Mouse (Mus musculus) erythroblast, adult 5-6 weeks (primary cell): ENCODE measurements around the gene Epas1. TPM values are rescaled to one million over a fixed set of nuclear protein-coding genes. Genes with fewer than 3 reads are reported as not detected.

ENCODE experiments used
- ATAC-seq: replicated peaks from 2 replicates; pipeline ENCODE4 v1.8.0; 2016; ENCODE audit warnings: moderate number of reproducible peaks, mild to moderate bottlenecking, moderate TSS enrichment, inconsistent platforms; ENCODE audit not compliant: poor library complexity, low FRiP score, severe bottlenecking
- total RNA-seq, 2 experiments: library from RNA; stranded (forward) in 1 of 2; stranded (reverse) in 1 of 2; fragments of 150-400 nt in 1 of 2; fragments of 200-764, 138-1000 nt in 1 of 2; gene quantifications; 2 replicates each; pipeline versions ENCODE4 v1.2.3 to v1.2.4; 2015 to 2017; ENCODE audit warnings: low replicate concordance in 2 of 2

Gene Epas1
- total RNA-seq (2015; ENCODE audit: low replicate concordance) (0.42 and 0.77 TPM in 2 replicates), total RNA-seq (2017; ENCODE audit: low replicate concordance) (0.17 TPM in 1 of 2 replicates, not detected in the other)

GRCm38 (mm10) chr17:86753130-86753821 is at the start of gene Epas1:
Gene Epas1 (plus strand): TSS chr17:86753700.
- ATAC-seq, result no peak

DNA sequence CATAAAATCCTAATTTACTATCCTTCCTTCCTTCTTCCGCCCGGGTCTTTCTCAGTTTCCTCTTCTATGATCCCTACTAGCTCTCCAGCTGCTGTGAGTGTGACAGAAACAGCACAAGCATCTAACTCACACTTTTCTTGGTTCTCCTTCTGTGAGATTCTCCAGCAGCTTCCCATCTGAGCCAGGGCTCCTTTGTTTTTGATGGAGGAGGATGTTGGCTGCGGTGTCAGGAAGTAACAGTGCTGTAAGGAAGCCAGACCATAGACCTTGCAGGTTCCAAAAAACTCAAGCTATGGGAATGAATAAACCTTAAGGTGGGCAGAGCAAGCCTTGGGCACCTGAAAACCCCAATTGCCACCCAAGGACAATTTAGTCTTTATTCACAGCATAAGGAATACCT is 48.3 kb upstream of the Epas1 start:
- ATAC-seq, result no peak

GRCm38 (mm10) chr17:86706467-86706866 is 47.0 kb upstream of the Epas1 start:
- no peak for ATAC-seq

GRCm38 (mm10) chr17:86709803-86710202 is 43.7 kb upstream of the Epas1 start:
- no peak for ATAC-seq

GRCm38 (mm10) chr17:86710379-86710778 is 43.1 kb upstream of the Epas1 start:
- ATAC-seq, result no peak

GRCm38 (mm10) chr17:86711949-86712348 is 41.6 kb upstream of the Epas1 start:
- ATAC-seq, result no peak

DNA sequence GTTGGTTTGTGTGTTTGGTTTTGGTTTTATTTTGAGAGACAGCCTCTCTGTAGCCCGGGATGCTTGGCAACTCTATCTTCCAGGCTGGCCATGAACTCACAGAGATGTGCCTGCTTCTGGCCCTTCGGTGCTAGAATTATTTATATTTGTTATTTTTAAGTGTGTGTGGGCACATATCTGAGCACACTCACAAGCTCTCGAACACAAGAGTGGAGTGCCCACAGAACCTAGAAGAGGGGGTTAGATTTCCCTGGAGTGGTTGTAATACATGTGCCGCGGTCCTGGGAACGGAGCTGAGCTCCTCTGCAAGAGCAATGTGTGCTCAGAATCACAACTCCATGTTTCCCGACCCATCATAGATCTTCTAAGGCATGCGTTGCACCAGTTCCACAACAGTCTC is 40.9 kb upstream of the Epas1 start:
- no peak for ATAC-seq

GRCm38 (mm10) chr17:86713591-86713990 is 39.9 kb upstream of the Epas1 start:
- ATAC-seq, result no peak

- ATAC-seq, result no peak
These were observed 28.6 kb upstream of the Epas1 start for GRCm38 (mm10) chr17:86724786-86725415.

GRCm38 (mm10) chr17:86726480-86726879 is 27.0 kb upstream of the Epas1 start:
- no peak for ATAC-seq

- ATAC-seq, result no peak
These were observed 26.5 kb upstream of the Epas1 start for GRCm38 (mm10) chr17:86727031-86727430.

DNA sequence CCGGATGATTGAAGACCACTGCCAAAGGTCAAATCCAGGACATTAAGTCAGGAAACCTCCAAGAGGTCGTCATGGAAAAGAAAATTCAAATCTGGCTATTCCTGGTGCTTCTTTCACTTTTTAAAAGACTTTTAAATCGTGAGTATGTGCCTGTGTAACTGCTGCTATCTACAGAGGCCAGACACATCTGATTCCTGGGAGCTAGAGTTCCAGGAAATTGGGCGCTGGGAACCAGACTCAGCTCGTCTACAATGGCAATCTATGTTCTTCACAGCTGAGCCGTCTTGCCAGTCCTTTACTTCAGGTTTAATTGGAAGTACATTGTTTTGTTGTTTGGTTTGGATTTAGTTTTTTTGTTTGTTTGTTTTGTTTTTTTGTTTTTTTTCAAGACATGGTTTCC is 22.2 kb upstream of the Epas1 start:
- no peak for ATAC-seq

DNA sequence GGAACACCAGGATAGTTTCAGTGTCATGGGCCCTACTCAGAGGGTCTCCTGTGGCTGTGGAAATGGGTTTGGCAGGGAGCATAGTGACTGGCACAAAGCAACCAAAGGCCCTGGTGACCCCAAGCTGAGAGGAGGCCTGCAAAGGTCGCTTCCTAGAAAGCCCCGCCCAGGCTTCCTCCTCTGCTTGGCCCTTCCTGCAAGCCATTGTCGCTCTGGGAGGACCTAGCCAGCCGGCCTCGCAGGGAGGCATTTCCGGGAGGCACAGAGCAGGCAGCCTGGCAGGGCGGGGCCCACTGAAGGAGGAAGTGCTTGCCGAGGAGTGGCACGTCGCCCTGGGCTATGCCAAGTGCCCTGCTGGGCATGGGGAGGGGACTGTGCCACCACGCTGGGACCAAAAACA is 21.5 kb upstream of the Epas1 start:
- ATAC-seq, result 0 out of 2 replicates have a peak, but pooled peaks have one; percentile 43

DNA sequence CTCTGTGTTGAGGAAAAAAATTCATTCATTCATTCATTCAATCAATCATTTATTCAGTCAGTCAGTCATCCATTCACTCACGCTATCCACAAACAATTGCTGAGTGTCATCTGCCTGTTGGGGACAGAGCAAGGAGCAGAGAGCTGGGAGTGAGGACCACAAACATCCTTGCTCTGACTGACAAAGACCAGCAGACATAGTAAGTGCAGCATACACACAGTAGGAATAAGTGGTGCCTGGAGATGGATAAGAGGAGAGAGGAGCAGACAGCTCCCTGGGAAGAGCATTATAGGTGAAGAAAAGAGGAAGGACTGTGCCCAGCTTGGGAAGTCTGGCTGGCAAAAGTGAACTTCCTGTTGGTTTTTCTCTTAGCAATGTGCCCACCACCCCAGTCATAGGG is 21.0 kb upstream of the Epas1 start:
- ATAC-seq, result no peak

GRCm38 (mm10) chr17:86733644-86734043 is 19.9 kb upstream of the Epas1 start:
- ATAC-seq, result no peak

DNA sequence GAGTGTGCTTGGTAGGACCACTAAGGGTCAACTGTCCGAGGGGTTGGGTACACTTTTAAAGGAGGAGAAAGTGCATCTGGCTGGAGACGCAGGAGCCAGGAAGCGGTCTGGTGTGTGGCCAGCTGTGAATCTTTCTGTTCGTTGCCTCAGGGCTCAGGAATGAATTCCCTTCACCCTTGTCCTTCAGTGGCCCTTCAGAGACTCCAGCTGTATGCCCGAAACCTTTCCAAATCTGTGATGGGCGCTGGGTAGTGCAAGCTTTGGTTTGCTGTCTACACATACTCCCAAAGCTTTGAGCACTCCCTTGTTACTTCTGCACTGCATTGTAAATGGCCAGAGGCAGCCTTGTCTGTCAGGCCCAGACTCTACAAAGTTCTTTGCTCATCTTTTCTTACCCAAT is 15.0 kb upstream of the Epas1 start:
- ATAC-seq, result no peak

GRCm38 (mm10) chr17:86743351-86743941 is 10.1 kb upstream of the Epas1 start:
- ATAC-seq, result no peak

DNA sequence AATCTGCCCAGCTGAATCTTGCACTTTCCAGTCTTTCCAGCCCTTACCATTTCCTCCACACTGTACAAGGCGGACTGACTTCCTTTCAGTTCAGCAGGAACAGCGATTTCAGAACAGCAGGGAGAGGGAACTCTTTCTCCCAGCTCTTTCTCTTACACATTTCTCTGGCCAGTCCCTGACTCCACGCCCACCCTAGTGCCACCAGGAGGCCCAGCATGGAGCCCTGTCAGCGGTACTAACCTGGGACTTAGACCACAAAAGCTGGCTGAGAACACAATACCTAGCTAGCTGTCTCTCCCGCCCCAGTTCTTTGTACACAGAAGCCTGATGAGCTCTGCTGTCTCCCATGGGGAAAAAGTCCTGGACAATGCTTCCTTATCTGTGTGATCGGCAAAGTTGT is 8.6 kb upstream of the Epas1 start:
- ATAC-seq, result no peak

DNA sequence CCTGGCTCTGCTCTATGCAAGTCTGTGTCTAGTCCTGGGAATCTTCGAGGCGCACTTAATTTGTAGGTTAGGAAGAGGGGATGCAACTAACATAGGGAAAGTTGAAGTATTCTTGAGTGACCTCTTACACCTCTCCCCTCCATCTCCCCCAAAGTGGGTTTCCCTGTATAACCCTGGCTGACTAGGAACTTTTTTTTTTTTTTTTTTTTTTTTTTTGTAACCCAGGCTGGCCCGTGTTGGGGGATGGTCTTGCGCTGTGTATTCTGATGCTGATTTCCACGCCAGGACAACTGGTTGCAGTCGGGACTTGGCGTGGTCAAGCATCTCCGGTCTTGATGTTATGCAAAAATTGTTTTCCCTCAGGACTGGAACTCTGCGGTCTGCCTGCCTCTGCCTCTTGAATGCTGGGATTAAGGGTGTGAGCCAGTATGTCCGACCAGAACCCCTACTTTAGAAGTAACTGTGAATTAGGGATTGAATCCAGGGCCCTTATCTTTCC is 2.1 kb upstream of the Epas1 start:
- ATAC-seq, result no peak

- ATAC-seq, result no peak
These were observed 668 bp downstream of the Epas1 start for GRCm38 (mm10) chr17:86753931-86754805.
